Mouse (Mus musculus) CH12.LX (cell line): ENCODE data around the gene Hist1h3g. TPM values are rescaled to one million over a fixed set of nuclear protein-coding genes. Genes with fewer than 3 reads are reported as not detected.

ENCODE experiments used
- DNase-seq: peaks from one replicate; pipeline ENCODE4 v3.0.0-alpha.2; 2013; ENCODE audit errors: extremely low read depth
- H3K27ac ChIP-seq: 2 replicates; pipeline ENCODE4 v1.5.1; 2012; ENCODE audit warnings: low read depth, mild to moderate bottlenecking, control low read depth, moderate library complexity; ENCODE audit not compliant: insufficient read depth
- H3K27me3 ChIP-seq: replicated peaks from 2 replicates; pipeline ENCODE3; 2012; ENCODE audit warnings: inconsistent platforms
- H3K36me3 ChIP-seq, 2 experiments: replicated peaks in 1 of 2; 2 replicates each; pipeline versions ENCODE3 to v1.6.1; 2012; ENCODE audit warnings: inconsistent platforms in 1 of 2, low read length in 1 of 2, mild to moderate bottlenecking in 1 of 2, mixed read lengths in 1 of 2, moderate library complexity in 1 of 2; ENCODE audit not compliant: control insufficient read depth in 1 of 2, insufficient read depth in 1 of 2
- H3K4me1 ChIP-seq, 2 experiments: 2 replicates each; pipeline ENCODE4 v1.6.1; 2012; ENCODE audit warnings: inconsistent platforms in 1 of 2, moderate library complexity in 1 of 2; ENCODE audit not compliant: insufficient read depth in 2 of 2, control insufficient read depth in 1 of 2
- H3K4me2 ChIP-seq: 2 replicates; pipeline ENCODE4 v1.6.1; 2012; ENCODE audit warnings: low read depth, mild to moderate bottlenecking, control low read depth; ENCODE audit not compliant: poor library complexity, insufficient read depth, severe bottlenecking
- H3K4me3 ChIP-seq, 3 experiments: fragments of 150-350 bp in 1 of 3; sonication (generic) in 1 of 3; replicated peaks in 1 of 3; 2 replicates each; pipeline versions ENCODE3 to v1.5.1; 2011 to 2012; ENCODE audit warnings: low read depth in 2 of 3, low read length in 2 of 3, mild to moderate bottlenecking in 2 of 3, moderate library complexity in 2 of 3, control low read depth in 1 of 3, improper control_type of control experiment in 1 of 3, inconsistent platforms in 1 of 3, mixed read lengths in 1 of 3; ENCODE audit not compliant: poor library complexity in 1 of 3
- H3K79me2 ChIP-seq: replicated peaks from 2 replicates; pipeline ENCODE4 v1.6.1; 2012; ENCODE audit warnings: mild to moderate bottlenecking, moderate library complexity; ENCODE audit not compliant: control insufficient read depth, poor library complexity, insufficient read depth, severe bottlenecking; ENCODE audit errors: extremely low read depth
- H3K9ac ChIP-seq: 2 replicates; pipeline ENCODE4 v1.6.1; 2012; ENCODE audit warnings: low read depth, mild to moderate bottlenecking, control low read depth, moderate library complexity; ENCODE audit not compliant: insufficient read depth
- H3K9me3 ChIP-seq: replicated peaks from 2 replicates; pipeline ENCODE3; 2012; ENCODE audit warnings: low read length, inconsistent platforms, mixed read lengths
- BHLHE40 ChIP-seq: IDR thresholded peaks from 2 replicates; pipeline ENCODE4 v1.6.1; 2011; ENCODE audit warnings: mild to moderate bottlenecking, low read depth, low read length, improper control_type of control experiment
- CHD1 ChIP-seq: IDR thresholded peaks from 2 replicates; pipeline ENCODE4 v1.6.1; 2012; ENCODE audit warnings: low read depth, low read length, improper control_type of control experiment, inconsistent platforms
- E2F4 ChIP-seq: IDR thresholded peaks from 2 replicates; pipeline ENCODE4 v1.6.1; 2011; ENCODE audit warnings: low read depth, low read length, improper control_type of control experiment; ENCODE audit not compliant: insufficient replicate concordance
- ELF1 ChIP-seq: IDR thresholded peaks from 2 replicates; pipeline ENCODE4 v1.6.1; 2014; ENCODE audit warnings: low read depth, mild to moderate bottlenecking, inconsistent platforms, low read length, improper control_type of control experiment
- EP300 ChIP-seq: IDR thresholded peaks from 2 replicates; pipeline ENCODE4 v1.6.1; 2011; ENCODE audit warnings: low read length, improper control_type of control experiment
- ETS1 ChIP-seq: conservative IDR thresholded peaks from 2 replicates; pipeline ENCODE4 v1.6.1; 2012; ENCODE audit warnings: low read depth, mild to moderate bottlenecking, inconsistent platforms, low read length, improper control_type of control experiment, moderate library complexity
- HCFC1 ChIP-seq: IDR thresholded peaks from 2 replicates; pipeline ENCODE4 v1.6.1; 2012; ENCODE audit warnings: low read depth, mild to moderate bottlenecking, inconsistent platforms, low read length, improper control_type of control experiment
- IRF4 ChIP-seq: IDR thresholded peaks from 2 replicates; pipeline ENCODE4 v1.6.1; 2014; ENCODE audit warnings: low read depth, mild to moderate bottlenecking, inconsistent platforms, low read length, improper control_type of control experiment
- KAT2A ChIP-seq: IDR thresholded peaks from 2 replicates; pipeline ENCODE4 v1.6.1; 2012; ENCODE audit warnings: low read length, improper control_type of control experiment, inconsistent platforms; ENCODE audit not compliant: insufficient replicate concordance
- MAFK ChIP-seq: IDR thresholded peaks from 2 replicates; pipeline ENCODE4 v1.6.1; 2011; ENCODE audit warnings: low read length, improper control_type of control experiment; ENCODE audit not compliant: insufficient replicate concordance
- MXI1 ChIP-seq: IDR thresholded peaks from 2 replicates; pipeline ENCODE4 v1.6.1; 2011; ENCODE audit warnings: mild to moderate bottlenecking, low read depth, low read length, improper control_type of control experiment
- MYC ChIP-seq: IDR thresholded peaks from 2 replicates; pipeline ENCODE4 v1.6.1; 2011; ENCODE audit warnings: low read depth, mild to moderate bottlenecking, improper control_type of control experiment, low read length
- NELFE ChIP-seq: IDR thresholded peaks from 2 replicates; pipeline ENCODE4 v1.6.1; 2011; ENCODE audit warnings: low read depth, low read length, improper control_type of control experiment
- NRF1 ChIP-seq: IDR thresholded peaks from 2 replicates; pipeline ENCODE4 v1.6.1; 2014; ENCODE audit warnings: low read depth, mild to moderate bottlenecking, inconsistent platforms, low read length, improper control_type of control experiment, moderate library complexity
- POLR2A ChIP-seq: IDR thresholded peaks from 2 replicates; pipeline ENCODE4 v1.6.1; 2011; ENCODE audit warnings: low read depth, mild to moderate bottlenecking, improper control_type of control experiment, low read length
- POLR2AphosphoS2 ChIP-seq: IDR thresholded peaks from 2 replicates; pipeline ENCODE4 v1.6.1; 2011; ENCODE audit warnings: low read depth, low read length, improper control_type of control experiment
- RAD21 ChIP-seq: IDR thresholded peaks from 2 replicates; pipeline ENCODE4 v1.6.1; 2011; ENCODE audit warnings: low read depth, mild to moderate bottlenecking, low read length, improper control_type of control experiment, moderate library complexity
- SIN3A ChIP-seq: IDR thresholded peaks from 2 replicates; pipeline ENCODE4 v1.6.1; 2012; ENCODE audit warnings: low read length, improper control_type of control experiment, inconsistent platforms
- SMC3 ChIP-seq: IDR thresholded peaks from 2 replicates; pipeline ENCODE4 v1.6.1; 2011; ENCODE audit warnings: low read depth, low read length, improper control_type of control experiment
- TBP ChIP-seq: conservative IDR thresholded peaks from 2 replicates; pipeline ENCODE4 v1.6.1; 2011; ENCODE audit warnings: low read depth, low read length, improper control_type of control experiment
- UBTF ChIP-seq: IDR thresholded peaks from 2 replicates; pipeline ENCODE4 v1.6.1; 2012; ENCODE audit warnings: low read depth, mild to moderate bottlenecking, inconsistent platforms, low read length, improper control_type of control experiment, moderate library complexity
- dilution Hi-C: fragments of 300-500 bp; cut with MboI; formaldehyde crosslinking; loops from 2 replicates; pipeline ENCODE4 v1.14.3; 2020; ENCODE audit warnings: low sequenced_read_pairs; ENCODE audit not compliant: extremely low pct_unique_long_range_greater_than_20kb, extremely low pct_ligation_motif_present
- in situ Hi-C: fragments of 300-500 bp; cut with MboI; formaldehyde crosslinking; loops from 3 replicates; pipeline ENCODE4 v1.14.3; 2019; ENCODE audit warnings: low sequenced_read_pairs, low pct_ligation_motif_present, low pct_unique_long_range_greater_than_20kb, mixed read lengths
- polyA plus RNA-seq: library from polyadenylated mRNA; unstranded; fragments of >175 nt; gene quantifications from 2 replicates; pipeline ENCODE4 v1.2.1, GENCODE M21; 2012; ENCODE audit warnings: low read depth; ENCODE audit not compliant: insufficient read length
- total RNA-seq, 2 experiments: library from RNA; depleted of rRNA; stranded (reverse); fragments of 300-350 nt in 1 of 2; fragments of >200 nt in 1 of 2; gene quantifications; 2 replicates each; pipeline ENCODE4 v1.2.3; 2012 to 2014

Hist1h3g gene
- total and polyA plus RNA-seq, 3 experiments, result 3.4 to 608 (median 75.3) TPM

DNA sequence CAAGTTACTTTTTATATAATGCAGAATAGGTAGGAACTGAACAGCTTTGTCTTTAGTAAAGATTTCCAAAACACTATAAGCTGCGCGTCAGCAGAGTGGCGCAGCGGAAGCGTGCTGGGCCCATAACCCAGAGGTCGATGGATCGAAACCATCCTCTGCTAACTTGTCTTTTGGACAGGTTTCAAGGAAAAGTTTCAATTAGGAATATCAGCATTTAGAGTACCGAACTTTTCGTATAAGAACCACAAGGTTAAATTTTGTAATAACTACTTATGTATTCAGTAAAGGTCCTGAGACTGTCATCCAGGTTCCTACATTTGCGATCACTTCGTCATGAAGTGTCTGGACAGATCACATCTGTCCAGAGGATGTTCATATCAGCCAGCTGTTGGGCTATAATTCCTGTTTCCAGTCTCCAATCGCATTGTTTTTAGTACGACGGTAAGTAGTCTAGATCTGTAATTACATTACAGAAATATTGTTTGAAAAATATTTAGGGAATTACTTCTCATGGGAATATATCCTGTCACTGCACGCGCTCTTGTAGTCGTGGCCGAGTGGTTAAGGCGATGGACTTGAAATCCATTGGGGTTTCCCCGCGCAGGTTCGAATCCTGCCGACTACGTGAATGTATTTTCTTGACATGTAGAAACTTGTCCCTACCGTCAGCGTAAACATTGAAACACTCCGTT, 17.5 kb upstream of the Hist1h3g start:
- in situ Hi-C loops, result loop anchor here (25.0 kb wide), 1 partner anchor 1580 kb away; the partner anchor contains the start of gene Zfp184

DNA sequence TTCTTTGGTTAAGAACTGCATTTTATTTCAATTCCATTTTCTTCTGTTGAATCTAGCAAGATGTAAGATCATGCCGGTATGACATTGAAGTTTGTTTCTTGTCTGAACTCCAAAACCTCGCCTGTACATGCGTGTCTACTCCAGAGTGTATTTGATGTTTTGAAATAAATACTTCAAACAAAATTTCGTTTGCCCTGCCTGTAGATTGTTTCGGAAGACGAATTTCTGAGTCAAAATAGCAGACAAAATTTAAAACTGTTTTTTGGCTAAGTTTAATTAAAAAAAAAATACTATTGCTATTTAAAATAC, 17.0 kb upstream of the Hist1h3g start:
- no peaks in the 10 kb centered on the region for H3K9me3 ChIP-seq
- TF ChIP-seq NELFE, result no peak
- no peak for TF ChIP-seq POLR2A
- TF ChIP-seq EP300, result no peak
- TF ChIP-seq SMC3, result no peak
- no peak for TF ChIP-seq ETS1
- TF ChIP-seq MAFK, result no peak
- peak; percentile 44; the same call in 1 of the 2 replicates for TF ChIP-seq MYC
- no peak for TF ChIP-seq KAT2A
- 0 out of 2 replicates have a peak, but pooled peaks have one; percentile 55 for TF ChIP-seq SIN3A
- TF ChIP-seq CHD1, result peak; percentile 94; the same call in 1 of the 2 replicates
- TF ChIP-seq POLR2AphosphoS2, result no peak
- TF ChIP-seq UBTF, result no peak
- no peak for TF ChIP-seq HCFC1
- no peaks in the 10 kb centered on the region for H3K27me3 ChIP-seq
- dilution Hi-C loops, result no loop called here
- in situ Hi-C loops, result loop anchor here (25.0 kb wide), 1 partner anchor 1581 kb away; the partner anchor contains the start of gene Zfp184
- H3K27ac ChIP-seq, result peak overlapping the region; percentile 70
- no peaks in the 10 kb centered on the region for H3K79me2 ChIP-seq
- no peaks in the 10 kb centered on the region for H3K36me3 ChIP-seq
- no peak overlapping the region for H3K4me2 ChIP-seq
- peak overlapping the region; percentile 53 to 70 (median 57) for H3K4me3 ChIP-seq
- no peak for DNase-seq
- H3K9ac ChIP-seq, result peak overlapping the region; percentile 85
- peaks cover 3 to 33% of the 10 kb centered on the region in 2 experiments; a peak in 3 of 4 replicates for H3K4me1 ChIP-seq

More for the DNA sequence above, 17.5 kb upstream of the Hist1h3g start:
- H3K27ac ChIP-seq, result peak overlapping the region; percentile 70
- TF ChIP-seq RAD21 (no peak), IRF4 (peak; percentile 8; the same call in 1 of the 2 replicates), TBP (peak; percentile 99), MXI1 (0 out of 2 replicates have a peak, but pooled peaks have one; percentile 8), EP300 (no peak), MAFK (peak; percentile 95), KAT2A (peak; percentile 65; the same call in 1 of the 2 replicates), BHLHE40 (peak; percentile 25; the same call in 1 of the 2 replicates), ELF1 (peak; percentile 90), SIN3A (0 out of 2 replicates have a peak, but pooled peaks have one; percentile 5), NRF1 (peak; percentile 62), HCFC1 (no peak), E2F4 (peak; percentile 29; the same call in 1 of the 2 replicates)
- TF ChIP-seq, all 38 proteins: peak for 10
- Histone ChIP-seq H3K79me2 (no peaks in the 10 kb centered on the region), H3K36me3 (no peaks in the 10 kb centered on the region), H3K4me1 (peaks cover 3 to 35% of the 10 kb centered on the region in 2 experiments; a peak in 3 of 4 replicates), H3K9ac (peak overlapping the region; percentile 85), H3K4me2 (peak overlapping the region; percentile 80), H3K4me3 (peak overlapping the region; percentile 53 to 70 (median 64)), H3K27me3 (no peaks in the 10 kb centered on the region), H3K9me3 (no peaks in the 10 kb centered on the region)
- dilution Hi-C loops, result no loop called here
- DNase-seq, result peak; percentile 88
